Mouse (Mus musculus) left cerebral cortex, adult 2 months (tissue): ENCODE data around the gene Map3k14. TPM values are rescaled to one million over a fixed set of nuclear protein-coding genes. Genes with fewer than 3 reads are reported as not detected.
A peak's percentile ranks its signal among the peaks of the same experiment; 100 is the strongest.
"Not testable (repeated sequence)": the region's sequence is repeated elsewhere in the genome, so short reads cannot be mapped to it uniquely, and the experiment has no call there.

ENCODE experiments used
- DNase-seq, 2 experiments: peaks; one replicate each; pipeline ENCODE4 v3.0.0; 2021 to 2022; ENCODE audit warnings: low spot score in 2 of 2, mixed read lengths in 1 of 2; ENCODE audit errors: extremely low spot score in 1 of 2
- H3K27ac ChIP-seq: fragments of 200-600 bp; 2 replicates; pipeline ENCODE4 v1.8.1; 2022
- H3K4me3 ChIP-seq: fragments of 200-600 bp; 2 replicates; pipeline ENCODE4 v1.8.1; 2022
- CTCF ChIP-seq: fragments of 200-600 bp; IDR thresholded peaks from 2 replicates; pipeline ENCODE4 v1.8.1; 2022; ENCODE audit warnings: antibody characterized with exemption, mild to moderate bottlenecking, moderate library complexity
- intact Hi-C: fragments of 180-260 bp; cut with DNase I; formaldehyde crosslinking; loops from one replicate; pipeline ENCODE4 v1.15.1; 2025
- total RNA-seq, 2 experiments: library from RNA; stranded (reverse); gene quantifications; 2 replicates each; pipeline ENCODE4 v1.2.3; 2021

The Map3k14 gene
- total RNA-seq, 2 experiments from 2014 or later = 4.4 to 4.9 TPM

DNA sequence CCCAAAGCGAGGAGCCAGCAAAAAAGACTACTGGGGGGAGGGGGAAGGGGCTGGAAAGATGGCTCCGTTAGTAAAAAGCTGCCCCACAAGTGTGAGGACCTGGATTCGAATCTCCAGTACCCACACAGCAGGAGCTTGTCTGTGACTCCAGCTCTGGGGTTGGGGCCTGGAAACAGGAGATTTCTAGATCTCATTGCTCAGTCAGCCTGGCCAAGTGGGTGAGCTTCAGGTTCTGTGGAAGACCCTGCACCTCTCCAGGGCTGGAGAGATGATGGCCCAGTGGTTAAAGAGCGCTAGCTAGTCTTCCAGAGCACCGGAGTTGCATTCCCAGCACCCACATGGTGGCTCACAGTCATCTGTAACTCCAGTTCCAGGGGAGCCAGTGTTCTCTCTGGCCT, 25.6 kb upstream of the Map3k14 start:
- Histone ChIP-seq H3K4me3 (no peak overlapping the region), H3K27ac (no peak overlapping the region)
- intact Hi-C loops = no loop called here
- no peak for DNase-seq
- no peak for TF ChIP-seq CTCF

DNA sequence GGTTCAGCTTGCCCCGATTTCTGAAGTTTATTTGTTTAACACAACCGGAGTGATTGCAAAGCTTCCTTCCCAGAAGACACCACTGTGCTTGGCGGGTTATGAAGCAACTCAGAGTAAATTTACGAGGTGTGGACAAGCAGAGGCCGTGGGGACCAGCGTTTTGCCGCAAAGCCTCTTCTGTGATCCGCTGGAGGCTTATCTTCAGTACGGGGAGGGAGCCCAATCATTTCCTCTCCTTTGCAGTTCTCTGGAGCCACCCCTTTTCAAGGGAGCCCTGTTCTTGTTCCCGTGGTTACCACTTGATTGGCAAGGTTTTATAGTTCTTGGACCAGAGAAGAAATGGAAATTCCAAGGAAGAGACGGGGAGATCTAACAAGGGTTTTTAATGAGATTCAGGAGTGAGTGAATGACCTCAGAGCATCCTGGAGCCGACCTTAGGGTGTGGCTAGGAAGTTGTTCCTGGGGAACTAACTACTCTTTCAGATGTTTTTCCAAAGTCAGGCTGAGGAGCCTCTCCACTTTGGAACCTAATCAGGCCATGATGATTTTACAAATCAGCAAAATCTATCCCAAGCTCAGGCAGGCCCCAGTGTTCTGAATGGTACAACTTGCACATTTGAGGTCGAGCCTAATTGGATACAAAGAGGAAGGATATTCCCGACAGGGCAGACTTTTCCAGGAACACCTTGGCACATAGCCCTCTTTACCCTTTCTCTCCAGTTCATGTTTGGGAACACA, 25.0 kb upstream of the Map3k14 start:
- intact Hi-C loops = no loop called here
- Histone ChIP-seq H3K27ac (no peak overlapping the region), H3K4me3 (no peak overlapping the region)
- TF ChIP-seq CTCF = no peak
- DNase-seq = no peak

- H3K4me3 ChIP-seq, H3K27ac ChIP-seq, DNase-seq, intact Hi-C loops: not testable (repeated sequence)
Measured at GRCm38 (mm10) chr11:103290841-103291240, 23.6 kb upstream of the Map3k14 start.

DNA sequence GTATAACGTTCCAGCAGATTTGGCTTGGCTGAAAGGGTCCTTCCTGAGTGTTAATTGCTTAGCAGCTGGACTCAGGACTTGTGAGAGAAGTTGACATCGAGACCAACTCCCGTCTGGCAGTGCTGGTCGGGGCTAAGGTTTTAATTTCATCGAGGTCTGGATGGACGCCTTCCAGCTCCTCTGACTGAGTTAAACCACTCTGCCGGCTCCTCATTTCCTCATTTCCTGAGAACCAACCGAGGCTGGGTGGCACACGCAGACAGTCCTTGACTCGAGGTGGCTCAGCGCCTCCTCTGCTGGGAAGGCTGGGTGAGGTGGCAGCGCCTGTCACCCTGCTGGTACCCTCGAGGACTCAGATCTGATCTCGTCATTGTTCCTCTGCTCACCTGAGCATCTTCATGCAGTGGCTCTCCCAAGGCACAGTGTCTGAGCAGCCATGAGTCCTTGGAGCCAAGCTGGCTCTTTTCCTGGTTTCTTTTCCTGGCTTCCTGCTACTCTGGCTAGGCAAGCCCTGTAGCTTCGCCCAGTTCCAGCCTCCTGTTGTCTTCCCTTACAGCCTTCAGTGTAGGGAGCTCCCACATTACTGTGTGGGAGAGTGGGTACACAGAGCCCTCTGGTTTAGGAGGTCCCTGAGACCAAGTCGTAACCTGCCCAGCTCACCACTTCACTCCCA, 21.2 kb upstream of the Map3k14 start:
- intact Hi-C loops = no loop called here
- DNase-seq = no peak
- Histone ChIP-seq H3K27ac (no peak overlapping the region), H3K4me3 (no peak overlapping the region)
- no peak for TF ChIP-seq CTCF

- Histone ChIP-seq H3K4me3 (no peak overlapping the region), H3K27ac (no peak overlapping the region)
- intact Hi-C loops = no loop called here
- no peak for TF ChIP-seq CTCF
- no peak for DNase-seq
Measured at GRCm38 (mm10) chr11:103286910-103287309, 19.6 kb upstream of the Map3k14 start.

- DNase-seq = no peak
- intact Hi-C loops = no loop called here
- Histone ChIP-seq H3K27ac (no peak overlapping the region), H3K4me3 (no peak overlapping the region)
- no peak for TF ChIP-seq CTCF
Measured at GRCm38 (mm10) chr11:103285951-103286350, 18.7 kb upstream of the Map3k14 start.

GRCm38 (mm10) chr11:103285276-103285675, 18.0 kb upstream of the Map3k14 start:
- intact Hi-C loops = no loop called here
- no peak for DNase-seq
- no peak for TF ChIP-seq CTCF

GRCm38 (mm10) chr11:103281784-103282183, 14.5 kb upstream of the Map3k14 start:
- intact Hi-C loops = no loop called here
- H3K27ac ChIP-seq = no peak overlapping the region

More at GRCm38 (mm10) chr11:103285276-103285675, 18.0 kb upstream of the Map3k14 start:
- H3K27ac ChIP-seq = no peak overlapping the region
- no peak overlapping the region for H3K4me3 ChIP-seq

GRCm38 (mm10) chr11:103276450-103276849, 9.2 kb upstream of the Map3k14 start:
- intact Hi-C loops = no loop called here
- TF ChIP-seq CTCF = no peak
- Histone ChIP-seq H3K4me3 (no peak overlapping the region), H3K27ac (no peak overlapping the region)
- DNase-seq = no peak

More at GRCm38 (mm10) chr11:103281784-103282183, 14.5 kb upstream of the Map3k14 start:
- no peak for DNase-seq
- no peak overlapping the region for H3K4me3 ChIP-seq
- no peak for TF ChIP-seq CTCF

DNA sequence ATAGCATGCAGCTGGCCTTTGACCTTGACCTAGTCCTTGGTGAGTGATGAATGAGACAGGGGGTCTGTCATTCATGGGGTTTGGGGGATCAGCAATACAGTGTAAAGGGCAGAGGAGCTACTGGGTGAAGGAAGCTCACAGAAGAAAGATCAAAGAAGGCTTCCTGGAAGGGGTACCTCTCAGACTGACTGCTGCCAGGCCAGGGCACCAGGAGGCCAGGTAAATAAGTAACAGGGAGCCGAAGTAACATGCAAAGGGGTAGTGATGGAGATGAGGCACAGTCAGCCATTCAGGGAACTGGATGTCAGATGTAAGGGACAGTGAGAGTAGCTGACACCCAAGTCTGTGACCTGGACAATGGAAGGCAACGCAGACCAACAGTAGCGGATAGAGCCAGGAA, 5.6 kb upstream of the Map3k14 start:
- DNase-seq = no peak
- H3K27ac ChIP-seq = no peak overlapping the region
- TF ChIP-seq CTCF = no peak
- intact Hi-C loops = no loop called here
- H3K4me3 ChIP-seq = no peak overlapping the region

GRCm38 (mm10) chr11:103271979-103272378, 4.7 kb upstream of the Map3k14 start:
- intact Hi-C loops = no loop called here
- Histone ChIP-seq H3K27ac (no peak overlapping the region), H3K4me3 (no peak overlapping the region)
- TF ChIP-seq CTCF = peak; percentile 40
- DNase-seq = no peak

DNA sequence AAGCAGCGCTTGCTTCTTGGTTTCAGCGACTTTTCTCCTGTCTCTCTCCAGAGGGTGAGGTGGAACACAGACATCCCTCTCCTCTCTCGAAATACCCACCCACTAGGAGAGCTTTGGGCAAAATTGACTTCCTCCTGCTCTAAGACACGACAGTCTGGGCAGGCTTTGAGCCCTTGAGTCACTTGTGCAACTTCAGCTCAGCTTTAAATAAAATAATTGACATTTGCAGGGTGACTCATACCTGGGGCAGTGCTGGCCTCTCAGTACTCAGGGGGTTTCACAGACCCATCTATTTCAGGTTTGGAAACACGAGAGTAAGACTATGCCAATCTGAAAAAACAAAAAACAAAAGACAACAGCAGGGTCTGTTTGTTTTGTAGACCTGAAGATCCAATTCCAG, 2.2 kb upstream of the Map3k14 start:
- Histone ChIP-seq H3K4me3 (no peak overlapping the region), H3K27ac (no peak overlapping the region)
- DNase-seq = no peak
- intact Hi-C loops = loop anchor here (5.0 kb wide), 2 partner anchors 43 to 97 kb away; partner anchors contain the start of gene Fmnl1
- TF ChIP-seq CTCF = no peak
